Mouse (Mus musculus) heart, adult 8-10 months (tissue): ENCODE data around the gene Kdf1. TPM values are rescaled to one million over a fixed set of nuclear protein-coding genes. Genes with fewer than 3 reads are reported as not detected.

ENCODE experiments used
- DNase-seq: peaks from one replicate; pipeline ENCODE4 v3.0.0; 2022; ENCODE audit warnings: low spot score
- microRNA-seq: library from miRNA; unstranded; fragments of <30 nt; microRNA quantifications from one replicate; pipeline ENCODE4 v1.2.0, GENCODE M21; 2022
- total RNA-seq, 4 experiments: library from RNA; stranded (reverse); gene quantifications; 2 replicates each; pipeline ENCODE4 v1.2.4; 2022

Kdf1 gene
- total RNA-seq, 4 experiments from 2014 or later = not detected

GRCm38 (mm10) chr4:133553448-133554330, 34.9 kb downstream of the Kdf1 start:
- no peak for DNase-seq

- DNase-seq = no peak
These were observed 38.4 kb downstream of the Kdf1 start for GRCm38 (mm10) chr4:133557041-133557717.

- no peak for DNase-seq
These were observed 41.1 kb downstream of the Kdf1 start for GRCm38 (mm10) chr4:133559846-133560245.

- DNase-seq = no peak
These were observed 42.9 kb downstream of the Kdf1 start for GRCm38 (mm10) chr4:133561622-133562021.

- peak; percentile 50 for DNase-seq
These were observed 44.4 kb downstream of the Kdf1 start for GRCm38 (mm10) chr4:133563123-133563571.

- DNase-seq = no peak
These were observed 48.5 kb downstream of the Kdf1 start for GRCm38 (mm10) chr4:133567251-133567650.

- DNase-seq = no peak
These were observed 50.7 kb downstream of the Kdf1 start for GRCm38 (mm10) chr4:133569291-133570065.

GRCm38 (mm10) chr4:133570066-133570466, 51.3 kb downstream of the Kdf1 start:
- DNase-seq = no peak

- peak; percentile 91 for DNase-seq
These were observed 55.5 kb downstream of the Kdf1 start, which contains the start of gene Gpatch3 for GRCm38 (mm10) chr4:133574070-133574842. Gene Gpatch3, plus strand, starts transcription at chr4:133574745.

- DNase-seq = no peak
These were observed 56.1 kb downstream of the Kdf1 start for GRCm38 (mm10) chr4:133574843-133575202.

- DNase-seq = no peak
These were observed 59.2 kb downstream of the Kdf1 start for GRCm38 (mm10) chr4:133577983-133578382.

Small RNA genes within 50 kb of the gene (microRNA-seq; reads per million reads assigned to microRNA genes)
- not detected for gene Gm23158

Other genes starting within 250 kb of the Kdf1 start
- 10 to 100 TPM; 29.3 to 39.8 (median 34.3) TPM for gene Tmem222, start 241.2 kb upstream of the Kdf1 start, total RNA-seq
- gene Wdtc1, start 165.5 kb upstream of the Kdf1 start, total RNA-seq = 10 to 100 TPM; 77.3 to 94.3 (median 79.2) TPM
- 10 to 100 TPM; 16.0 to 21.9 (median 16.5) TPM for gene Slc9a1, start 149.3 kb upstream of the Kdf1 start, total RNA-seq
- gene Tent5b, start 38.8 kb upstream of the Kdf1 start, total RNA-seq = 1 to 10 TPM; 1.3 to 3.0 (median 1.6) TPM
- 1 to 10 TPM; 1.3 to 1.8 (median 1.6) TPM for gene Trnp1, start 20.4 kb upstream of the Kdf1 start, total RNA-seq
- 10 to 100 TPM; 66.4 to 92.0 (median 73.0) TPM for gene Nudc, start 27.0 kb downstream of the Kdf1 start, total RNA-seq
- gene Nr0b2, start 34.4 kb downstream of the Kdf1 start, total RNA-seq = 10 to 100 TPM; 13.2 to 19.5 (median 16.9) TPM
- 1 to 10 TPM; 3.0 to 4.6 (median 3.7) TPM for gene Gpatch3, start 55.8 kb downstream of the Kdf1 start, total RNA-seq
- gene Gpn2, start 65.4 kb downstream of the Kdf1 start, total RNA-seq = 1 to 10 TPM; 7.2 to 8.1 (median 8.1) TPM
- 1 to 10 TPM in 3 of 4 experiments, under 1 TPM in 1; 0.88 to 1.6 (median 1.1) TPM for gene Sfn, start 83.2 kb downstream of the Kdf1 start, total RNA-seq
- gene Zdhhc18, start 131.2 kb downstream of the Kdf1 start, total RNA-seq = 10 to 100 TPM; 16.1 to 24.3 (median 22.1) TPM
- gene Pigv, start 153.7 kb downstream of the Kdf1 start, total RNA-seq = 10 to 100 TPM in 3 of 4 experiments, 1 to 10 TPM in 1; 9.2 to 13.8 (median 13.2) TPM
- 10 to 100 TPM; 35.4 to 40.0 (median 37.0) TPM for gene Arid1a, start 237.8 kb downstream of the Kdf1 start, total RNA-seq